Mouse (Mus musculus) spleen, adult 2 months (tissue): ENCODE measurements around the gene Desi1.

Experiments
- CTCF ChIP-seq: fragments of 200-500 bp; IDR thresholded peaks from 2 replicates; pipeline ENCODE4 v1.5.1; 2011; ENCODE audit warnings: mild to moderate bottlenecking, inconsistent platforms; ENCODE audit not compliant: insufficient read depth, insufficient read length, insufficient replicate concordance; ENCODE audit errors: extremely low read depth
- POLR2A ChIP-seq: fragments of 200-500 bp; IDR thresholded peaks from 2 replicates; pipeline ENCODE4 v1.6.1; 2011; ENCODE audit warnings: low read depth, low read length, inconsistent platforms

DNA sequence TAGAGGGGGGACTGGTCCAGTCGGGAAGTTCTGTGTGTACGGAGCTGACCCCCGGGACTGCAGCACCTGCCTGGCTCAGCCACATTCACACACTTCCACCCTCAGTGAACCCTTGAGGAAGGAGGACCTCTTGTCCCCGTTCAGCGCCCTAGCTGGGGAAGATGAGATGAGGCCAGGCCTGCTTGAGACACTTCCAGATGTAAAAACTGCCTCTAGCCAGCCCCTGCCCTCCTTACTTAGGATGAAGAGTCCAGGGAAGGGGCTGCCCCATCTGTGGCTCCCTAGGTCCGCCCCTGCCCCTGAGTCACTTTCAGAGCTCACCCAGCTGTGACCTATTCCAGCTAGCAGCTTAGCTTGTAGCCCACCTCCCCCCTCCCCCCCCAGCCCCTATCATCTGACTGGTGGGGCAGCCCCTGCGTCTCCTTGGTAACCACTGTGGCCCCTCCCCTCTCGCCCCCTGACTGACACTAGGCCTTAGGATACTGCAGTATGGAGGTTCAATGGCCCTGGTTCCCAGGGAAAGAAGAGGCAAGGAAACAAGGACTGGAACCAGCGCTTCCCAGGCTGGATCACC, 90.4 kb downstream of the Desi1 start:
- TF ChIP-seq POLR2A (no peak), CTCF (no peak)
